Mouse (Mus musculus) heart, embryonic 16.5 days (tissue): ENCODE measurements around the gene Acta1. TPM values are rescaled to one million over a fixed set of nuclear protein-coding genes. Genes with fewer than 3 reads are reported as not detected.

Experiments used
- ATAC-seq: fragments of 200-750 bp; cut with Nextera tagmentation; replicated peaks from 2 replicates; pipeline ENCODE4 v1.8.0; 2017; ENCODE audit warnings: moderate number of reproducible peaks; ENCODE audit not compliant: insufficient read depth, low FRiP score; ENCODE audit errors: extremely low read depth
- H3K27ac ChIP-seq: fragments of 300-500 bp; sonication (generic); 2 replicates; pipeline ENCODE4 v1.5.1; 2014; ENCODE audit warnings: mild to moderate bottlenecking, low read length, control low read depth, moderate library complexity
- H3K27me3 ChIP-seq: fragments of 300-500 bp; sonication (generic); 2 replicates; pipeline ENCODE4 v1.6.1; 2014; ENCODE audit warnings: low read length, mixed read lengths; ENCODE audit not compliant: control insufficient read depth, insufficient read depth
- H3K36me3 ChIP-seq: fragments of 300-500 bp; sonication (generic); 2 replicates; pipeline ENCODE4 v1.6.1; 2014; ENCODE audit not compliant: control insufficient read depth, insufficient read depth
- H3K4me1 ChIP-seq: fragments of 300-500 bp; sonication (generic); 2 replicates; pipeline ENCODE4 v1.6.1; 2014; ENCODE audit warnings: low read length, mixed read lengths; ENCODE audit not compliant: control insufficient read depth, insufficient read depth
- H3K4me2 ChIP-seq: fragments of 300-500 bp; sonication (generic); 2 replicates; pipeline ENCODE4 v1.6.1; 2014; ENCODE audit warnings: low read depth, mild to moderate bottlenecking, control low read depth, low read length
- H3K4me3 ChIP-seq: fragments of 300-500 bp; sonication (generic); 2 replicates; pipeline ENCODE4 v1.5.1; 2014; ENCODE audit warnings: mild to moderate bottlenecking, control low read depth, low read length
- H3K9ac ChIP-seq: fragments of 300-500 bp; sonication (generic); 2 replicates; pipeline ENCODE4 v1.6.1; 2014; ENCODE audit warnings: low read length, control low read depth
- H3K9me3 ChIP-seq: fragments of 300-500 bp; sonication (generic); replicated peaks from 2 replicates; pipeline ENCODE4 v1.6.1; 2016; ENCODE audit warnings: low read length; ENCODE audit not compliant: control insufficient read depth
- WGBS: fragments of 180-500 bp; shearing (Covaris S2); extraction: QIAGEN DNeasy Blood & Tissue Kit; methylation state at CpG from one replicate; pipeline ENCODE4 v1.1.7; 2014; 5-methylcytosine and 5-hydroxymethylcytosine counted together
- polyA plus RNA-seq: library from polyadenylated mRNA; unstranded; fragments of >200 nt; fragmentation: Nextera tagmentation; extraction: Ambion mirVana; gene quantifications from 2 replicates; pipeline ENCODE4 v1.2.1, GENCODE M21; 2015

The Acta1 gene
- polyA plus RNA-seq, 1 experiment from 2014 or later, result 247 TPM

DNA sequence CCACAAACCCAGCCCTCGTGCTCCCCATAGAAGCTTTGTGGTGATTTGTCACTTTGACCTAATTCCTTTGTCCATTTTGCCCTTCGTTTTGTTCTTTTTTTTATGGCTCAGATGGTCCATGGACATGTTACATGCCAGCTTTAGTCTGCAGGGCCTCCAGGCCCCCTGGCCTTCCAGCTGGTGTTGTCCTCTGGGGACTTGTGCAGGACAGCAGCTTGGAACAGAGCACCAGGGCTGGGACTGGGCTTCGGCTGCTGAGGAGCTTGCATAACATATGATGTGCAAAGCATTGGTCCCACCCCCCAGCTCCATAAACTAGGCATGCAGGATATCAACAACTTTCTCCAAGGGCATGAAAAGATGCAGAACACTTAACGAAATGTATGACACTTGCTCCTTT lies 4.8 kb downstream of the Acta1 start:
- no peak overlapping the region for H3K4me2 ChIP-seq
- WGBS, result 59% methylated on average over 4 of the region's 4 CpGs
- H3K27ac ChIP-seq, result no peak overlapping the region
- H3K9me3 ChIP-seq, result no peaks in the 10 kb centered on the region
- H3K36me3 ChIP-seq, result no peaks in the 10 kb centered on the region
- no peak overlapping the region for H3K4me3 ChIP-seq
- H3K9ac ChIP-seq, result no peak overlapping the region
- peaks cover 45% of the 10 kb centered on the region for H3K27me3 ChIP-seq
- ATAC-seq, result no peak
- H3K4me1 ChIP-seq, result peaks cover 4% of the 10 kb centered on the region; the same call in 1 of the 2 replicates

- H3K4me1 ChIP-seq, result peaks cover 11% of the 10 kb centered on the region
- 83% methylated on average over 2 of the region's 2 CpGs for WGBS
- no peak overlapping the region for H3K9ac ChIP-seq
- no peak overlapping the region for H3K27ac ChIP-seq
- H3K4me2 ChIP-seq, result no peak overlapping the region
- no peaks in the 10 kb centered on the region for H3K36me3 ChIP-seq
- H3K27me3 ChIP-seq, result peaks cover 27% of the 10 kb centered on the region
- H3K9me3 ChIP-seq, result no peaks in the 10 kb centered on the region
- no peak for ATAC-seq
- no peak overlapping the region for H3K4me3 ChIP-seq
Observed at GRCm38 (mm10) chr8:123887956-123888355, 6.6 kb downstream of the Acta1 start.

- Histone ChIP-seq H3K27me3 (peaks cover 19% of the 10 kb centered on the region), H3K9ac (no peak overlapping the region), H3K4me1 (peaks cover 11% of the 10 kb centered on the region), H3K4me2 (no peak overlapping the region), H3K9me3 (no peaks in the 10 kb centered on the region), H3K4me3 (no peak overlapping the region), H3K36me3 (no peaks in the 10 kb centered on the region), H3K27ac (no peak overlapping the region)
- no peak for ATAC-seq
- 90% methylated on average over 4 of the region's 4 CpGs for WGBS
Observed at GRCm38 (mm10) chr8:123887163-123887562, 7.4 kb downstream of the Acta1 start.

DNA sequence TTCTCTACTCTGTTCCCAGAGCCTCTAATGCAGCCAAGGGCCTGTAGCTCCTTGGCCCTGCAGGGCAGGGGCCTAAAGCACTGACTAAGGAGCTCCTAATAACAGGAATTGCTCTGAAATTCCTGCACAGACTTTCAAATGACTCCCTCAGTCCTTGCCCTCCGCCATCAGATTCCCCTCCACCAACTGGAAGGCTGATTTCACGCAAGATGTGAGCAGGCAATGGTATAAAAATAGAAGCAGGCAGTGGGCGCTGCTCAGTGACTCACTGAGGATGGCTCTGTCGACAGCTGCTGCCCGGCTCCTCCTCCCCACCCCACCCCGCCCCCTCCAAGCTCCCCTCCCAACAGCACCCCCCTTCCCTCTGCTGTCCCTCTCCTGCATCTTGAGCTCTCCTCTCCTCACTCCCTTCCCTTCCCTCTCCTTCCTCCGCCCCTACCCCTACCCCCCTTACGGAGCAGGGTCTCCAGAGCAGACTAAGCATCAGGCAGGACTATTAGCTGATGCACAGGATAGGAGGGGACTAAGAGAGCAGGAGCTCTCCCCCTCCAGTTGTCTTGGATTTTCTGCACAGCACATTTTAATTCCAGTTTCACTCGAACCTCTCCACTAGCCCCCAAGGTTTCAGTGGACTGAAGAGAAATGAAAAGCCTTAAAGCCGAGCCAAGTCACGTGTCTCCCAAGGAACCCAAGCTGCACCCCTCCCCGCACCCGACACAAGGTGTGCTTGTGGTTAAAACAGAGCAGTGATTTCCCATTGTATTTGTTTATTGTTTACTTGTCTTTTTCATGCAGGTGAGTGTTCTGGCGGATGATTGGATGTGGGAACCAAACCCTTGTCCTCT lies 9.6 kb downstream of the Acta1 start:
- Histone ChIP-seq H3K36me3 (no peaks in the 10 kb centered on the region), H3K27ac (no peak overlapping the region), H3K4me2 (no peak overlapping the region), H3K4me1 (peaks cover 11% of the 10 kb centered on the region), H3K9me3 (no peaks in the 10 kb centered on the region), H3K4me3 (no peak overlapping the region), H3K9ac (no peak overlapping the region), H3K27me3 (peaks cover 3% of the 10 kb centered on the region)
- WGBS, result 8% methylated on average over 14 of the region's 14 CpGs
- no peak for ATAC-seq

GRCm38 (mm10) chr8:123883094-123883493 lies 11.5 kb downstream of the Acta1 start:
- Histone ChIP-seq H3K27me3 (peaks cover 3% of the 10 kb centered on the region), H3K9me3 (no peaks in the 10 kb centered on the region), H3K9ac (no peak overlapping the region)

DNA sequence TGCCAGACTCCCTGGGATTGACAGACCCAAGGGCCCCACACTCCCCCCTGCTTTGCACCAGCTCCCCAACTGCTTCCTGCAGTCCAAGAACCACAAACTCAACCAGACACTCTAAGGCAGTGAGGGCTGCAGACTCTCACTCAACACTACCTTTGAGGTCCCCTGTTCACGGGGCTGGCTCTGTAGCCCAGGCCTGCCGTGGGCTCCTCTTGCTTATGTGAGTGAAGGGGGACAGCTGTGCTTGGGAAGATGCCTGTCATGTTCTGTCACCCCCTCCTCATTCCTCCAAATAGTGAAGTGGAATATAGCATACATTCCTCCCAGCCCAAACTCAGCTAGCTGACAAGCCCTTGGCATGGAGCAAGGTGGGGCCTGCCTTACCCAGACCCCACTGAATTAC lies 12.1 kb downstream of the Acta1 start:
- H3K36me3 ChIP-seq, result no peaks in the 10 kb centered on the region
- no peak for ATAC-seq
- H3K27ac ChIP-seq, result no peak overlapping the region
- no peak overlapping the region for H3K4me2 ChIP-seq
- H3K4me3 ChIP-seq, result no peak overlapping the region
- 52% methylated on average over 2 of the region's 2 CpGs for WGBS
- no peaks in the 10 kb centered on the region for H3K9me3 ChIP-seq
- H3K9ac ChIP-seq, result no peak overlapping the region
- peaks cover 3% of the 10 kb centered on the region for H3K27me3 ChIP-seq
- H3K4me1 ChIP-seq, result peaks cover 11% of the 10 kb centered on the region

More at GRCm38 (mm10) chr8:123883094-123883493, 11.5 kb downstream of the Acta1 start:
- Histone ChIP-seq H3K36me3 (no peaks in the 10 kb centered on the region), H3K4me1 (peaks cover 11% of the 10 kb centered on the region), H3K4me3 (no peak overlapping the region), H3K27ac (no peak overlapping the region), H3K4me2 (no peak overlapping the region)
- 60% methylated on average over 4 of the region's 4 CpGs for WGBS
- no peak for ATAC-seq

DNA sequence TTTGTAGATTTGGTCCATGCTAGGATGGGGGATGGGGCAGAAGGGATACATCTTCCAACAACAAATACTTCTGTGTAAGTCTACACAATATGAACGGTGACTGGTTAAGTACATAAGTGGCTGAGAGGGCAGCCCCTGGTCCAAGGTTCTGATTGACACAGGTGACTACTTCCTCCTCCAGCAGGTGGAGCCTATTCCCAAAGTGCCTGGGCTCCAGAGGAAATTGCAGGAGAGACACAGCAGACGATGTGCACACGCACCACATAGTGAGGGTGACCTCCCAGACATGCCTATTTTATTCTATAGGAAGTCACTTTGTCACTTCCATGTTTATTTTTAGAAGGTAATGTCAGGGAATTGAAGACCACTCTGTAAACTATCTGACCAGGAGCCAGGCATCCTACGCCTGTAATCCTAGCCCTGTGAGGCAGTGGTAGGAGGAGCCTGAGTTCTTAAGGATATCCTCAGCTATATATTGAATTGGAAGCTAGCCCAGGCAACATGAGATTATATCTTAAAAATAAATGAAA lies 13.7 kb downstream of the Acta1 start:
- H3K36me3 ChIP-seq, result no peaks in the 10 kb centered on the region
- 33% methylated on average over 4 of the region's 4 CpGs for WGBS
- no peak overlapping the region for H3K4me2 ChIP-seq

DNA sequence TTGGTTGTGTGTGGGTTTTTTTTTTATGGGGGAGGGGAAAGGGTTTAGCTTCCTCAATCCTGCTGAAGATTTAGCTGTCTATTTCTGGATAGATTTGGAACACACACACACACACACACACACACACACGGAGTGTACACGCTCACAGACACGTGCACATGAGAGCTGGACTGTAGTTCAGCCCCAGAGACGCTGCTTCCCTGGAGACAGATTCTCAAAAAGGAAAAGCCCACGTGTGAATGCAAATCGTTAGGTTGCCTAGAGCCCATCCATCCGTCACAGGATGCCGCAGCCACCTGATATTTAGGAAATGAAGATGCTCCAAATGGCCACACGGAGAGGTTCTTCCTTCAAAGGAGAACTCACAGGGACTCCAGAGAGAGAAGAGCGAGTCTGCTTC lies 14.3 kb downstream of the Acta1 start:
- Histone ChIP-seq H3K36me3 (no peaks in the 10 kb centered on the region), H3K27ac (no peak overlapping the region), H3K9ac (no peak overlapping the region), H3K4me1 (peaks cover 11% of the 10 kb centered on the region), H3K4me3 (no peak overlapping the region), H3K9me3 (no peaks in the 10 kb centered on the region), H3K27me3 (peaks cover 3% of the 10 kb centered on the region; the same call in 1 of the 2 replicates), H3K4me2 (no peak overlapping the region)
- no peak for ATAC-seq
- 60% methylated on average over 10 of the region's 10 CpGs for WGBS

More for the DNA sequence above, 13.7 kb downstream of the Acta1 start:
- Histone ChIP-seq H3K4me3 (no peak overlapping the region), H3K9me3 (no peaks in the 10 kb centered on the region), H3K27me3 (peaks cover 3% of the 10 kb centered on the region; the same call in 1 of the 2 replicates), H3K27ac (no peak overlapping the region), H3K9ac (no peak overlapping the region), H3K4me1 (peaks cover 11% of the 10 kb centered on the region)
- ATAC-seq, result no peak

DNA sequence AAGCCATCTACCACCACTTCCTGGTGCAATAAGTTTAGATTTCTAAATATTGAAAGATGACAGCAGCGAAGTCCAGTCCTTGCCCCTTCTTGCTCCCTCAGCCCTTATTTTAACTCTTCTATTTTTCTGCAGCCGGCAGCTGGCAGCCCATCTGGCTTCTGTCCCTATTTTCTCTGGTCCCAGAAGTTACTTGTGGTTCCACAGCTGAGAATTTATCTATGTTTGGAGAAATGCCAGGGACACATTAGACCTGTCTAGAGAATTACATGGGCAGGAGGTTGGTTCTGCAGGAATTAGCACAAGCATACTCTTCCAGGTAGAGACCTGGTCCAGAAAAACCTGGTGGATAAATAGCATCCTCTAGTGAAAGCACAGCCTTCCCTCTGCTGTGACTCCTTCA lies 16.7 kb downstream of the Acta1 start:
- Histone ChIP-seq H3K4me2 (no peak overlapping the region), H3K9ac (no peak overlapping the region), H3K27me3 (no peaks in the 10 kb centered on the region), H3K4me3 (no peak overlapping the region), H3K9me3 (no peaks in the 10 kb centered on the region), H3K27ac (no peak overlapping the region), H3K4me1 (no peaks in the 10 kb centered on the region), H3K36me3 (no peaks in the 10 kb centered on the region)
- WGBS, result 58% methylated on average over 2 of the region's 2 CpGs
- ATAC-seq, result no peak
